Mouse (Mus musculus) CH12.LX (cell line): ENCODE results near the gene Tas2r143. TPM values are rescaled to one million over a fixed set of nuclear protein-coding genes. Genes with fewer than 3 reads are reported as not detected.

Source experiments
- DNase-seq: peaks from one replicate; pipeline ENCODE4 v3.0.0-alpha.2; 2013; ENCODE audit errors: extremely low read depth
- H3K27ac ChIP-seq: 2 replicates; pipeline ENCODE4 v1.5.1; 2012; ENCODE audit warnings: low read depth, mild to moderate bottlenecking, control low read depth, moderate library complexity; ENCODE audit not compliant: insufficient read depth
- H3K27me3 ChIP-seq: replicated peaks from 2 replicates; pipeline ENCODE3; 2012; ENCODE audit warnings: inconsistent platforms
- H3K36me3 ChIP-seq, 2 experiments: replicated peaks in 1 of 2; 2 replicates each; pipeline versions ENCODE3 to v1.6.1; 2012; ENCODE audit warnings: inconsistent platforms in 1 of 2, low read length in 1 of 2, mild to moderate bottlenecking in 1 of 2, mixed read lengths in 1 of 2, moderate library complexity in 1 of 2; ENCODE audit not compliant: control insufficient read depth in 1 of 2, insufficient read depth in 1 of 2
- H3K4me1 ChIP-seq, 2 experiments: 2 replicates each; pipeline ENCODE4 v1.6.1; 2012; ENCODE audit warnings: inconsistent platforms in 1 of 2, moderate library complexity in 1 of 2; ENCODE audit not compliant: insufficient read depth in 2 of 2, control insufficient read depth in 1 of 2
- H3K4me2 ChIP-seq: 2 replicates; pipeline ENCODE4 v1.6.1; 2012; ENCODE audit warnings: low read depth, mild to moderate bottlenecking, control low read depth; ENCODE audit not compliant: poor library complexity, insufficient read depth, severe bottlenecking
- H3K4me3 ChIP-seq, 3 experiments: fragments of 150-350 bp in 1 of 3; sonication (generic) in 1 of 3; replicated peaks in 1 of 3; 2 replicates each; pipeline versions ENCODE3 to v1.5.1; 2011 to 2012; ENCODE audit warnings: low read depth in 2 of 3, low read length in 2 of 3, mild to moderate bottlenecking in 2 of 3, moderate library complexity in 2 of 3, control low read depth in 1 of 3, improper control_type of control experiment in 1 of 3, inconsistent platforms in 1 of 3, mixed read lengths in 1 of 3; ENCODE audit not compliant: poor library complexity in 1 of 3
- H3K79me2 ChIP-seq: replicated peaks from 2 replicates; pipeline ENCODE4 v1.6.1; 2012; ENCODE audit warnings: mild to moderate bottlenecking, moderate library complexity; ENCODE audit not compliant: control insufficient read depth, poor library complexity, insufficient read depth, severe bottlenecking; ENCODE audit errors: extremely low read depth
- H3K9ac ChIP-seq: 2 replicates; pipeline ENCODE4 v1.6.1; 2012; ENCODE audit warnings: low read depth, mild to moderate bottlenecking, control low read depth, moderate library complexity; ENCODE audit not compliant: insufficient read depth
- H3K9me3 ChIP-seq: replicated peaks from 2 replicates; pipeline ENCODE3; 2012; ENCODE audit warnings: low read length, inconsistent platforms, mixed read lengths
- CHD2 ChIP-seq: IDR thresholded peaks from 2 replicates; pipeline ENCODE4 v1.6.1; 2011; ENCODE audit warnings: low read length, improper control_type of control experiment
- E2F4 ChIP-seq: IDR thresholded peaks from 2 replicates; pipeline ENCODE4 v1.6.1; 2011; ENCODE audit warnings: low read depth, low read length, improper control_type of control experiment; ENCODE audit not compliant: insufficient replicate concordance
- ELF1 ChIP-seq: IDR thresholded peaks from 2 replicates; pipeline ENCODE4 v1.6.1; 2014; ENCODE audit warnings: low read depth, mild to moderate bottlenecking, inconsistent platforms, low read length, improper control_type of control experiment
- ETS1 ChIP-seq: conservative IDR thresholded peaks from 2 replicates; pipeline ENCODE4 v1.6.1; 2012; ENCODE audit warnings: low read depth, mild to moderate bottlenecking, inconsistent platforms, low read length, improper control_type of control experiment, moderate library complexity
- GABPA ChIP-seq: IDR thresholded peaks from 2 replicates; pipeline ENCODE4 v1.6.1; 2012; ENCODE audit warnings: low read depth, low read length, improper control_type of control experiment, inconsistent platforms; ENCODE audit not compliant: insufficient replicate concordance
- HCFC1 ChIP-seq: IDR thresholded peaks from 2 replicates; pipeline ENCODE4 v1.6.1; 2012; ENCODE audit warnings: low read depth, mild to moderate bottlenecking, inconsistent platforms, low read length, improper control_type of control experiment
- JUN ChIP-seq: IDR thresholded peaks from 2 replicates; pipeline ENCODE4 v1.6.1; 2011; ENCODE audit warnings: low read depth, mild to moderate bottlenecking, low read length, improper control_type of control experiment, moderate library complexity; ENCODE audit not compliant: insufficient read depth
- JUND ChIP-seq: conservative IDR thresholded peaks from 2 replicates; pipeline ENCODE4 v1.6.1; 2011; ENCODE audit warnings: low read depth, low read length, improper control_type of control experiment
- KAT2A ChIP-seq: IDR thresholded peaks from 2 replicates; pipeline ENCODE4 v1.6.1; 2012; ENCODE audit warnings: low read length, improper control_type of control experiment, inconsistent platforms; ENCODE audit not compliant: insufficient replicate concordance
- MAFK ChIP-seq: IDR thresholded peaks from 2 replicates; pipeline ENCODE4 v1.6.1; 2011; ENCODE audit warnings: low read length, improper control_type of control experiment; ENCODE audit not compliant: insufficient replicate concordance
- MAX ChIP-seq: IDR thresholded peaks from 2 replicates; pipeline ENCODE4 v1.6.1; 2011; ENCODE audit warnings: low read length, improper control_type of control experiment
- NELFE ChIP-seq: IDR thresholded peaks from 2 replicates; pipeline ENCODE4 v1.6.1; 2011; ENCODE audit warnings: low read depth, low read length, improper control_type of control experiment
- POLR2AphosphoS2 ChIP-seq: IDR thresholded peaks from 2 replicates; pipeline ENCODE4 v1.6.1; 2011; ENCODE audit warnings: low read depth, low read length, improper control_type of control experiment
- RCOR1 ChIP-seq: conservative IDR thresholded peaks from 2 replicates; pipeline ENCODE4 v1.6.1; 2012; ENCODE audit warnings: low read depth, mild to moderate bottlenecking, inconsistent platforms, low read length, improper control_type of control experiment
- SIN3A ChIP-seq: IDR thresholded peaks from 2 replicates; pipeline ENCODE4 v1.6.1; 2012; ENCODE audit warnings: low read length, improper control_type of control experiment, inconsistent platforms
- SMC3 ChIP-seq: IDR thresholded peaks from 2 replicates; pipeline ENCODE4 v1.6.1; 2011; ENCODE audit warnings: low read depth, low read length, improper control_type of control experiment
- TBP ChIP-seq: conservative IDR thresholded peaks from 2 replicates; pipeline ENCODE4 v1.6.1; 2011; ENCODE audit warnings: low read depth, low read length, improper control_type of control experiment
- TCF12 ChIP-seq: IDR thresholded peaks from 2 replicates; pipeline ENCODE4 v1.6.1; 2014; ENCODE audit warnings: low read depth, mild to moderate bottlenecking, inconsistent platforms, low read length, improper control_type of control experiment
- UBTF ChIP-seq: IDR thresholded peaks from 2 replicates; pipeline ENCODE4 v1.6.1; 2012; ENCODE audit warnings: low read depth, mild to moderate bottlenecking, inconsistent platforms, low read length, improper control_type of control experiment, moderate library complexity
- ZC3H11A ChIP-seq: IDR thresholded peaks from 2 replicates; pipeline ENCODE4 v1.6.1; 2012; ENCODE audit warnings: low read depth, mild to moderate bottlenecking, inconsistent platforms, low read length, improper control_type of control experiment
- ZKSCAN1 ChIP-seq: IDR thresholded peaks from 2 replicates; pipeline ENCODE4 v1.6.1; 2012; ENCODE audit warnings: low read depth, inconsistent platforms, low read length, improper control_type of control experiment, borderline replicate concordance
- ZMIZ1 ChIP-seq: IDR thresholded peaks from 2 replicates; pipeline ENCODE4 v1.6.1; 2012; ENCODE audit warnings: low read depth, mild to moderate bottlenecking, inconsistent platforms, low read length, improper control_type of control experiment
- dilution Hi-C: fragments of 300-500 bp; cut with MboI; formaldehyde crosslinking; loops from 2 replicates; pipeline ENCODE4 v1.14.3; 2020; ENCODE audit warnings: low sequenced_read_pairs; ENCODE audit not compliant: extremely low pct_unique_long_range_greater_than_20kb, extremely low pct_ligation_motif_present
- in situ Hi-C: fragments of 300-500 bp; cut with MboI; formaldehyde crosslinking; loops from 3 replicates; pipeline ENCODE4 v1.14.3; 2019; ENCODE audit warnings: low sequenced_read_pairs, low pct_ligation_motif_present, low pct_unique_long_range_greater_than_20kb, mixed read lengths
- polyA plus RNA-seq: library from polyadenylated mRNA; unstranded; fragments of >175 nt; gene quantifications from 2 replicates; pipeline ENCODE4 v1.2.1, GENCODE M21; 2012; ENCODE audit warnings: low read depth; ENCODE audit not compliant: insufficient read length
- total RNA-seq, 2 experiments: library from RNA; depleted of rRNA; stranded (reverse); fragments of 300-350 nt in 1 of 2; fragments of >200 nt in 1 of 2; gene quantifications; 2 replicates each; pipeline ENCODE4 v1.2.3; 2012 to 2014

Gene Tas2r143
- total and polyA plus RNA-seq, 3 experiments, result not detected

- dilution Hi-C loops, result no loop called here
- Histone ChIP-seq H3K4me2 (no peak overlapping the region), H3K4me1 (0 out of 4 replicates have a peak, but pooled peaks cover 0 to 2% of the 10 kb centered on the region in 2 experiments)
Observed at GRCm38 (mm10) chr6:42355794-42356600, 44.0 kb upstream of the Tas2r143 start.

GRCm38 (mm10) chr6:42356913-42357312, 43.1 kb upstream of the Tas2r143 start:
- Histone ChIP-seq H3K4me1 (no peaks in the 10 kb centered on the region), H3K79me2 (no peaks in the 10 kb centered on the region), H3K27ac (no peak overlapping the region), H3K9ac (no peak overlapping the region), H3K4me2 (no peak overlapping the region), H3K9me3 (no peaks in the 10 kb centered on the region), H3K36me3 (peaks cover 6 to 44% of the 10 kb centered on the region in 2 experiments), H3K4me3 (no peak overlapping the region), H3K27me3 (no peaks in the 10 kb centered on the region)
- DNase-seq, result no peak
- TF ChIP-seq TCF12 (no peak), JUN (no peak), UBTF (no peak), SIN3A (no peak), TBP (no peak), E2F4 (no peak), NELFE (no peak), HCFC1 (no peak)
- dilution Hi-C loops, result no loop called here
- in situ Hi-C loops, result no loop called here

More at GRCm38 (mm10) chr6:42355794-42356600, 44.0 kb upstream of the Tas2r143 start:
- Histone ChIP-seq H3K4me3 (no peak overlapping the region), H3K9ac (no peak overlapping the region), H3K9me3 (no peaks in the 10 kb centered on the region), H3K27ac (no peak overlapping the region), H3K27me3 (no peaks in the 10 kb centered on the region), H3K79me2 (no peaks in the 10 kb centered on the region), H3K36me3 (peaks cover 6 to 45% of the 10 kb centered on the region in 2 experiments)
- in situ Hi-C loops, result no loop called here
- DNase-seq, result no peak
- no peak for TF ChIP-seq ZKSCAN1
- TF ChIP-seq ELF1, result no peak

- Histone ChIP-seq H3K27ac (no peak overlapping the region), H3K27me3 (no peaks in the 10 kb centered on the region), H3K9ac (no peak overlapping the region), H3K79me2 (no peaks in the 10 kb centered on the region), H3K4me3 (no peak overlapping the region), H3K4me1 (no peaks in the 10 kb centered on the region), H3K36me3 (peaks cover 6 to 44% of the 10 kb centered on the region in 2 experiments), H3K9me3 (no peaks in the 10 kb centered on the region), H3K4me2 (no peak overlapping the region)
- no peak for DNase-seq
- TF ChIP-seq SMC3, result no peak
- TF ChIP-seq MAX, result no peak
- no peak for TF ChIP-seq ETS1
- TF ChIP-seq RCOR1, result no peak
- no peak for TF ChIP-seq NELFE
- TF ChIP-seq SIN3A, result no peak
- TF ChIP-seq ZMIZ1, result no peak
- TF ChIP-seq CHD2, result no peak
- TF ChIP-seq UBTF, result no peak
- TF ChIP-seq MAFK, result no peak
- no peak for TF ChIP-seq JUND
- no peak for TF ChIP-seq ZC3H11A
- no peak for TF ChIP-seq GABPA
- TF ChIP-seq KAT2A, result no peak
- TF ChIP-seq POLR2AphosphoS2, result no peak
- in situ Hi-C loops (no loop called here), dilution Hi-C loops (no loop called here)
Observed at GRCm38 (mm10) chr6:42357901-42358300, 42.1 kb upstream of the Tas2r143 start.
